Mouse (Mus musculus): ENCODE results near the gene Cltb. TPM values are rescaled to one million over a fixed set of nuclear protein-coding genes. Genes with fewer than 3 reads are reported as not detected.
"Not testable (repeated sequence)": the region's sequence is repeated elsewhere in the genome, so short reads cannot be mapped to it uniquely, and the experiment has no call there.

The Cltb gene
- total RNA-seq (2021), result 100 to 1,000 TPM in 1 of 2 experiments, 10 to 100 TPM in 1; 97.1 to 104 TPM

DNA sequence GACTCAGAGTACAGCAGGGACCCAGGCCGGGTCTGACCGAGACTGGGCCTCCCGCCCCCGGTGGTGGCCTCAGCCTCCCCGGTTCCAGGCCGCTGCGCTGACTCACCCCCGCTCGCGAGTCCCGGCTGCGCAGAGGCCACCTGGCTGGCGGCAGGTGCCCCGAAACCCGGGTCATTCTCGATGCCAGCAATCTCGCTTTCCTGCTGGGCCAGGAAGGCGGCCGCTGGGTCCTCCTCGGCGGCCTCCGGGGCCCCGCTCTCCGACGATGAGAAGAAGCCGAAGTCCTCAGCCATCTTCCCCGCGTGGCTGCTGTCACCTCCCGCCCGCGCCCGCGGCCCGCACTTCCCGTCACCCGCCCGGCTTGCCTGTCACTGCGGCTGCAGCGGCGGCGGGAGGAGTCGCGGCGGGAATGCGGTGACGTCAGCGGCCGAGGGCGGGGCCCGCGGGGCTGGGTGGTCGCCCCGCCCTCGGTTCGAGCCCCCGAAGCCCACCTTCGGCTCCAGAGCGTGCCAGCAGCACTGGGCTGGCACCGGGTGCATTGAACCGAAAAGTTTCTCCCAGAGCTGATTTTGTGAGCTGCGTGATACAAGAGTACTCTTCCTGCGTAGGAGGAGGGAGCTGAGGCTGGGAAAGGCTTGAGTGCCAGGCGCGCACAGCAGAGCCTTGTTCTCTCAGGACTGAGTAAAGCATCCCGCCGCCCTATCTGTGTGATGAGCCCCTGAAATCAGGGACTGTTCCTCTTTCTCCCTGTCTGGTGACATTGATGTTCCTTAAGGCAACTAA, at the start of gene Cltb:
Gene Cltb, minus strand, starts transcription at position 373 of the 783 bp plus-strand sequence.
- intact Hi-C loops (cut with DNase I), result loop anchor here (2.0 kb wide), 2 partner anchors 20 to 36 kb away; partner anchors contain the start of genes Arl10, Higd2a and Nop16
- DNase-seq, result peak; percentile 94

DNA sequence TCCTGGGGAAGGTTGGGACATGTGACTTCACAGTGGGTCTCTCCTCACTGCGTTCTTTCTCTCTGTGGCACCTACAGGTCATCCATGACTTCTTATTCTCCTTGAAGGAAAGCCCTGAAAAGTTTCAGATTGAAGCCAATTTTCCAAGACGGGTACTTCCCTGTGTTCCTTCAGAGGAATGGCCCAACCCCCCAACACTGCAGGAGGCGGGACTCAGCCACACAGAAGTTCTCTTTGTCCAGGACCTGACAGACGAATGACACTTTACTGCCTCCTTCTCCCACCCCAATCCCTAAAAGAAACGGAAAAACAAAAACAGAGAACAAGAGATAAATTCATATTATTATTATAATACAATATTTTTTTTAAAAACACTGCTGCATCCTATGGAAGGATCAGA, 49.7 kb upstream of the Cltb start:
- intact Hi-C loops (cut with DNase I), result no loop called here
- no peak for DNase-seq

DNA sequence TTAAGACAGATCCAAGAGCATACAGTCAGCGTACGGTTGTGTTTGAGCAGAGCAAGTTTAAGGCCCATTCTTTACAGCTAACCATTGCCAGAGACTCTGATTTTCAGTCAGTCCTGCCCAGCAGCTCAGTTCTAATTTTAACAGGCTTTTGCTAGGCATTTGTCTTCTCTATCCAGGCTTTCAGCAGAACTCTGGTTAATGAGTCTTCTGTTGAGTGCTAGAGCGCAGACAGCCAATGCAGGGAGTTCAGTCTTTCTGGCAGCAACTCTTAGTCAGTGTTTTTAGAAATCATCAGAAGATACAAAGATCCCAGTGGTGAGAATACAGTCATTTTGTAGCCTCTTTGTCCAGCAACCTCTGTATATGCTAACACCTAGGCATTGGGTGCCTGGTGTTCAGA, 39.3 kb upstream of the Cltb start:
- intact Hi-C loops (cut with DNase I), result no loop called here
- no peak for DNase-seq

DNA sequence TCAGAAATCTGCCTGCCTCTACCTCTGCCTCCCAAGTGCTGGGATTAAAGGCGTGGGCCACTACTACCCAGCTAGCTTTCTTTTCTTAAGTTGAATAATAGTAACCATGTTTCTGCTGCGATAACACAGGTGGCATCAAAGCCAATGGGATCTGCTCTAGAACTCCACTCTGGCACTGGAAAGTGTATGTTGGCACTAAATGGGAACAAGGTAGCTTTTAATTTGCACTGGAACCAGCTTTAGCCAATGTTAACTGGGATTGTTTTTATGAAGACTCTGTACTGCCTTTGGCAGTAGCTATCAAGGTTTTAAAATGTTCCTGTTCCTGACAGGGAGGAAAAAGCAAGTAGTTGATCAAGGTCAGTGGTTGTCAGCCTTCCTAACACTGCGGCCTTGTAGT, 23.9 kb upstream of the Cltb start:
- DNase-seq, result no peak
- intact Hi-C loops (cut with DNase I), result no loop called here

DNA sequence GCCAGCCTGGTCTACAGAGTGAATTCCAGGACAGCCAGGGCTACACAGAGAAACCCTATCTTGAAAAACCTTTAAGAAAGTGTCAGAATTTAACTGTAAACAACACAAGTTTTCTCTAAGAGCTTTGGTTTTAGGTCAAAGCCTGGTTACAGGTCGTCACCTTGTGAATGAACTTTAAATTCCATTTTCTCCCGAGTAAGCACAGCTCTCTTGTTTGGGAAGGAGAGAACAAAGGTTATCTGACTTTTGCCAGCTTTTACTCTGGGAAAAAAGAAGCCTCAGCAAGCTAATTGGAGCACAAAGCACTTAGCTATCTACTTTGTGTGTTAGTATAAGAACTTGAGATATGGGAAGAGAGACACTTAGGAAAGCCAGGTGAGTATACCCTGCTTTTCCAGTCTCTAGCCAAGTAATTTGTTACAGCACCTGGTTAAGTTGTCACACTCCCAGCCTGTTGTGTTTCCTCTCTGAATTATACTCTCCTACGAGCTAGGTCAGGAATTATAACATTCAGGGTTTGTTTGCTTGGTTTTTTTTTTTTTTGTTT, 21.7 kb upstream of the Cltb start:
- intact Hi-C loops (cut with DNase I), result no loop called here
- DNase-seq, result no peak

DNA sequence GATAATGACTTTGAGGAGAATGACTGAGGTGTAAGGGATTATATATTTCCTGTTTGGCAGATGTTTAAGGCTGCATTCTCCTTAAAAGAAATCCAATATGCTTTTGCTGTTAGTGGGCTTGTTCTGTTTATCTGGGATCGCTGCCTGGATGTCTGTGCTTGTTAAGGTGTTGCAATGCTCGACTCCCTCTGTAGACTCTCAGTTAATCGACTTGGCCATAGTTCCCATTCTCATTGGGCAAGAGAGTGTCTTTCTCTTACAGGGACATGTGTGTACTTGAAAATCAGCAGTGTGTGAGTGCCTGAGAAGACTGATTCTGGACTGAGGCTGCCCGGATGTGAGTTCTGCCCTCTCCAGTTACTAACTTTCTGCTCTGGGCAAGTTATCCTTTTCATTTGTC, 18.0 kb upstream of the Cltb start:
- DNase-seq, result no peak
- intact Hi-C loops (cut with DNase I), result no loop called here

DNA sequence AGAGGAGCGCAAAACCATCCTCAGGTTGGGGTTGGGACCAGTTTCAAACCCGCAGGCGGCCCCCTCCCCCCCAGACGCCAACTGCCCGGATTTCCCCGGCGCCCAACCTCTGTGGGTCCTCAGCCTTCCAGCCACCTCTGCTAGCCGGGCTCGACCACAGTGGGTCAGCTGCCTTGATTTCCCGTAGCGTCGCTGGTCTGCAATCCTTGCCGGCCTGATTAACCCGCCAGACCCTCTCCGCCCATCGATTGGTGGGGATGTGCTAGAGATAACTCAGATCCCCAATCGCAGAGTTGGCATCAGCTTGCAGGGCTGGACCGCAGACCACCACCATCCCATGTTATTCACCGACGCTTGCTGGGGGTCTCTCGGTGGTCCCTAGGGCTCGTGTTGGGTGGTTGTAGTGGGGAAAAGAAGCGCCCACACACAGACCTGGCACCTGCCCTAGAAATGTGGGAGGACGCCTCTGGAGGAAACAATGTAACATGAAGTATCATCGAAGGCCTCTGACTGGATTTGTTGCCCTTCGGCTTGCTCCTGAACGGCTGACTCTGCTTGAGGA, 10.9 kb upstream of the Cltb start:
- DNase-seq, result no peak
- intact Hi-C loops (cut with DNase I), result loop anchor here (1.0 to 5.0 kb wide), 7 partner anchors 32 to 375 kb away; partner anchors contain the start of genes 4833439L19Rik, Arl10, Higd2a and Nop16

DNA sequence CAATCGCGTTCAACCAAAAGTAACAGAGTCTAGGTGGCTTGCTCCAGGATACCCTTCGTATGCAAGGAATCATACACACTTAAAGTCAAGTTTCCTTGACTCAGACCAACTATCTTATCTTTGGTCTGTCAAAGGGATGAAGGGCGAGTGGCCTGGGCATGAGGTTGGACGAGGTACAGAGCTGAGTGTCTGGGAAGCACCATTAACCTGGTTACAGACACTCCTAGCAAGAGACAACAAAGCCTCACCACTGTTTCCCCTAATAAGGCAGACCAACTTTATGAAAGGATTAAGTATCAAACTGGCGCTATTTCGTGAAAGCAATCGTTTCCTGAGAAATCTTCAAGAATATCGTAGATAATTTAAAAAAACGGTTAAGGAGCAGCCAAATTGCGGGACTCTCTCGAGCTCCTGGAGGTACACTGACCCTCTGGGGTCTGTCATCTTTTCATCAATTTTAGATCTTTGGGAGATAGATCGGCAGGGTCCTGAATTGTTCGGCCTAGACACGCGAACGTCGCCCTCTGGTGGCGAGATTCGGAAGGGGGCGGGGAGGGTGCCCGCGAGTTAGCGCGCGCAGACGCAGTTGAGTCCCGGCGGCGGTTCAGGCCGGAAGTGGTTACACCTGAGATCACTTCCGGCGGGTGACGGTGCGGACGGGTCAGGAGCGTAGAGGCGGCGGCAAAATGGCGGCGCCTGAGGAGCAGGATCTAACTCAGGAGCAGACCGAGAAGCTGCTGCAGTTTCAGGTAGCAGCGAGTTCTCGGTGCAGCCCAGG, 10.2 kb upstream of the Cltb start, which contains the start of gene Faf2:
Gene Faf2, plus strand, starts transcription at position 630 of the 778 bp plus-strand sequence.
- DNase-seq, result peak; percentile 99
- intact Hi-C loops (cut with DNase I), result loop anchor here (1.0 to 5.0 kb wide), 6 partner anchors 31 to 375 kb away; partner anchors contain the start of genes 4833439L19Rik, Arl10, Higd2a and Nop16

DNA sequence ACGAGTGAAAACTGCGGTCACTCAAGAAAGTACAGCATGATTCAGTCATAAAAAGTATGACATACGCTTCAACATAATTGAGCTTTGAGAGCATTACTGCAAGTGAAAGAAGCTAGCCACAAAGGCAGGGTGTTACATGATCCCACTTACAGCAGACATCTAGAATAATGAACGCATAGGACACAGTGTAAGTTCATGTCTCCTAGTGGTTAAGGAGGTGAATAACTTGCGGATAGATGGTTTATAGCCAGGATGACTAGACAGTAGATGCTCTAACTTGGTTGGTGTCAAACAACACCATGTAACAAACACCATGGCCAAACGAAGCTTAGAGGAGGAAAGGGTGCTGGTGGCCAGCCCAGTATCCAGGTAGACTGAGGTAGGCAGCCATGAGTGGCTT, 5.9 kb upstream of the Cltb start:
- intact Hi-C loops (cut with DNase I), result no loop called here

DNA sequence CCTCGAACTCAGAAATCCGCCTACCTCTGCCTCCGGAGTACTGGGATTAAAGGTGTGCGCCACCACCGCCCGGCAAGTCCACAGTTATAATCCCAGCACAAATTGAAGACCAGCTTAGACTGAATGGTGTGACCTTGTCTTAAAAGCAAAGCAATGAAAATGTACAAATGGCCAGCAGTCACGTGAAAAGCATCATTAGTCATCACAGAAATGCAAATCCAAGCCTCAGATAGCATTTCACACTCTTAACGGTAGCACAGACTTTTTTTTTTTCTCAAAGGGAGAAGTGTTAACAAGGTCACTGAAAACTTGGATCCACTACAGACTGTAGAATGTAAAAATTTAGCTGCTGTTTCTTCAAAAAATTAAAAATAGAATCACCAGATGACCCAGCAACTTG, 5.2 kb upstream of the Cltb start:
- DNase-seq, result no peak
- intact Hi-C loops (cut with DNase I), result no loop called here

More for the DNA sequence above, 5.9 kb upstream of the Cltb start:
- no peak for DNase-seq

DNA sequence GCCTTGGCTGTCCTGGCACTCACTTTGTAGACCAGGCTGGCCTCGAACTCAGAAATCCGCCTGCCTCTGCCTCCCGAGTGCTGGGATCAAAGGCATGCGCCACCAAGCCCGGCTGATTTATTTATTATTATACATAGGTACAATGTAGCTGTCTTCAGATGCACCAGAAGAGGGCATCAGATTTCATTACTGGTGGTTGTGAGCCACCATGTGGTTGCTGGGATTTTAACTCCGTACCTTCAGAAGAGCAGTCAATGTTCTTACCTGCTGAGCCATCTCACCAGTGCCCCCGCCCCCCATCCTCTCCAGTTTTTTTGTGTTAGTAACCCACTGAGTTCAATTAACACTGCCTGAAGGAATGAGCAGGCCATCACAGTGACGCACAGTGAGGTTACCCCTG, 2.0 kb upstream of the Cltb start:
- intact Hi-C loops (cut with DNase I); DNase-seq: not testable (repeated sequence)

DNA sequence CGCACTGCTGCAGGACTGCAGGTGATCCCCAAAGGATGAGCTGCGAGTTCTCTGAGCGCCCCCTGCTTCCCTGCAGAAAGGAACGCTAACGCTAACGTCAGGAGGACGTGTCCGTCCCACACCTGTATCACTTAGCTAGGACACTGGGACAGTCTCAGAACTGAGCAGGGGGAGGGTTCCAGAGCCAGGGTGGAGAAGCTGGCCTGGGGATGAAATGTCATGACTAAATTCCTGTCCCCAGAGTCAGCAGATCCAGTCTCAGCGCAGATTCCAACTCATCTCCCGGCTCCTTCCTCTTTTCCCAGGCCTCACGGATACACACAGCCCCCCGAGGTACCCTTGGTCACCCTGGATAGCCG, 552 bp downstream of the Cltb start:
- DNase-seq, result no peak
- intact Hi-C loops (cut with DNase I), result loop anchor here (2.0 kb wide), 2 partner anchors 20 to 36 kb away; partner anchors contain the start of genes Arl10, Higd2a and Nop16

DNA sequence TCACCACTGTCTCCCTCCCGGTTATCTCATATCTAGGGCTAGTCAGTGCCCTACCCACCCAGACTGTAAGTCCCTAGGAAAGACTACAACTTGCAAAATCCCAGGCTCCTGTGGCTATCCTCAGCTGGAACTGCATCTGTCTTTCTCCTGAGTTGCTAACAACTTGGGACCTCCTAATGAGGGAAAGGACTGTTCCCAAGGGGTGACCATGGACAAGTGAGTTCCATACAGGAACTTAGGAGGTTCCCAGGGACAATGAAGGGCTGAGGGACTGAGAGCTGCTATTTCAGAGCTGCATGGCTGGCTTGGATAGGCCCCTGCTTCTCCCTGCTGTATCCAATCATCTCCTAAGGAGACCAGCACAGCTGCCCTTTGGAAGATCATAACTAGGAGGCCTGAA, 1.8 kb downstream of the Cltb start:
- DNase-seq, result no peak
- intact Hi-C loops (cut with DNase I), result no loop called here

DNA sequence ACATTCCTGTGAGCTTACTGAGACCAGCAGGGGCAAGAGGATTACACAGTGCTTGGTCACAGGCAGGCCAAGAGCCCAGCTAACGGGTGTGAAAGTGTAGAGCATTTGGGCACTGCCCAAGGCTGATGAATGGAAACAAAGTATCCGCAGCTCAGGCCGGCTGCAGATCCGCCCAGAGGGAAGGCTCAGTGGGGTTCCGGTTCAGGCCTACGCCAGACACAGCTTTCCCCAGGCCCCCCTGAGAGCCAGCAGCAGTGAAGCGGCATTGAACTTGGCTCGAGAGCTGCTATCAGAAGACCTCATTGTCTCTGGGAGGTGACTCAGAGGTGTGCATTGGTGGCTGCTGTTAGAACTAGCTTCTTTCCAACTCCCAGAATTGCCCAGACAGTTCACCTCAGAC, 2.5 kb downstream of the Cltb start:
- intact Hi-C loops (cut with DNase I), result no loop called here
- DNase-seq, result peak; percentile 32 to 36

DNA sequence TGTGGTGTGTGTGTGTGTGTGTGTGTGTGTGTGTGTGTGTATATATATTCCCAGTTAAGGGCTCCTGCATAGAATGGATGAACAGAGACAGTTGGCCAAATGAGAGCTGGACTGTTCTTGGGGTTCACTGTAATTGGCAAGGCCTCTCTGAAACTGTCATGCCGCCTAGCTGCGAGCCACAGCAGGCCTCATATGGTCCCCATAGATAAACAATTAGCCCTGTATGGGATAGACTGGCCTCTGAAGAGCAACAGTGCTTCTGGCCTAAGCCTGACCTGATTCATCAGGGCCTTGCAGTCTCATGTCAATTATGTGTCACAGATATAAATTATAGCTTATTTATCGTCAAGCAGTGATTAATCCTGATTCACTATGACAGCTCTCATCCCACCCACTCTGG, 3.1 kb downstream of the Cltb start:
- intact Hi-C loops (cut with DNase I), result no loop called here
- DNase-seq, result no peak

DNA sequence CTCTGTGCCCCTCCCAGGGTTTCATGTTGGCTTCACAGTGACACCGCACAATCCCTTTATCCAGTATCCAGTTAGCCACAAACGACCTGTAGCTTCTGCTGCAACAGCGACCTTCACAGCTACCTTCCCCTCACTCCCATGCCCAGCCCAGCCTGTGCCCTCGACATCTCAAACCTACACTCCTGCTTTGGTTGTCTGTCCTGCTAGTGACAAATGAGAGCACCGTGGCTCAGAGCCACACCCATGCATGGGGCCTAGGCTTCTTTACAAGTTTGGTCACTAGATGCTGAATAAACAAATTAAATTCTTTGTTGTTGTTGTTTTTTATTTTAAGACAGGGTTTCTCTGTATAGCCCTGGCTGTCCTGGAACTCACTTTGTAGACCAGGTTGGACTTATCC, 3.9 kb downstream of the Cltb start:
- intact Hi-C loops (cut with DNase I), result no loop called here
- DNase-seq, result no peak

DNA sequence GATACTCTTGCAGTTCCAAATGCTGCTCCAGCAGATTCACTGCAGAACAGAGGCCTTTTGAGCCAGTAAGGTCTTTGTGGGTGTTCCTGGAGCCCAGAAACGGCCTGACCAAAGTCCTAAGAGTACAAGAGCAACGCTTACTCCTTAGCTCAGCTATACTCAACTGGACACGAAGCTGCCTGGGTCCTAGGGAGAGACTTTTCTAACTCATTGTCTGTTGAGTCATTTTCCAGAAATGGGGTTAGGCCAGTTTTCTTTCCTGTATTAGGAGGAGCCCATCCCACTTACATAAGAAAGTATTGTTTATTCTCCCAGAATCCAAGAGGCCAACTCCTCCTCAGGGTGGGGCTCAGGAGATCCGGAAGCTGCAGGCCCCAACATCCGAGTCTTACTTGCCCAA, 5.7 kb downstream of the Cltb start:
- intact Hi-C loops (cut with DNase I), result no loop called here
- DNase-seq, result no peak

DNA sequence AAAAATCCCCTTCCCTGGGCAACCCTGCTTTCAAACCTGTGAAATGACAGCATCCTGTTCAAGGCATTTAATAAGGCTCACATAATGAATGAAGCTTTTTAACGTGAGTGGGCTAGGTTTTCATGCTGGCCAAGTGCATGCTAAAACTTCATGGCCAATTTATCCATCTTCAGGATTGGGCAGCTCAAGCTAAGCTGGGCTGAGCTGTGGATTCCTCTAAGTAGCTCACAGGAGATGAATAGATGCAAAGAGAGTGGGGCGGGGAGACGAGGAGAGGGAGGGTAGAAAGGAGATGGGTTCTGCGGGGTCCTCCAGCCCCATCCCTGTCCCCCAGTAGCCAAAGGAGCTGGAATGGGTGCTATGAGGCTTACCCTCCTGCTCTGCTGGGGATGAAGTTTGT, 6.9 kb downstream of the Cltb start:
- intact Hi-C loops (cut with DNase I), result no loop called here
- DNase-seq, result no peak

DNA sequence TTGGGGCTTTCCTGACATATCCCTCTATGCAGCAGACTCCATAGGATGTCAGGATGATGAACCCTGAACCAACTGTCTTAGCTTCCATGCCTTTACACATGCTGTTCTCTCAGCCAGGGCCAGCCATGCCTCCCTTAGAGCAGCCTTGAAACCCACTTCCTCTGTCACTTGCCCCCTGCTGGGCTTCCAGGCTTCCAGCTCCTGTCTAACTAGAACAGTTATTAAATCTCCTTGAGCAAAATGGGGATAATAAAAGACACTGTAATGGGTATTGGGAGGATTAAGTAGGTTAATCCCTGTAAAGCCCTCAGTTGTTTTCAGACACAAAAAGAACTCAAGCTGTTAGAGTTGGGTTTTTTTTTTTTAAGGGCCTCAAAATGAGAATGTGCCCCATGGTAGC, 7.6 kb downstream of the Cltb start:
- intact Hi-C loops (cut with DNase I), result no loop called here
- no peak for DNase-seq

DNA sequence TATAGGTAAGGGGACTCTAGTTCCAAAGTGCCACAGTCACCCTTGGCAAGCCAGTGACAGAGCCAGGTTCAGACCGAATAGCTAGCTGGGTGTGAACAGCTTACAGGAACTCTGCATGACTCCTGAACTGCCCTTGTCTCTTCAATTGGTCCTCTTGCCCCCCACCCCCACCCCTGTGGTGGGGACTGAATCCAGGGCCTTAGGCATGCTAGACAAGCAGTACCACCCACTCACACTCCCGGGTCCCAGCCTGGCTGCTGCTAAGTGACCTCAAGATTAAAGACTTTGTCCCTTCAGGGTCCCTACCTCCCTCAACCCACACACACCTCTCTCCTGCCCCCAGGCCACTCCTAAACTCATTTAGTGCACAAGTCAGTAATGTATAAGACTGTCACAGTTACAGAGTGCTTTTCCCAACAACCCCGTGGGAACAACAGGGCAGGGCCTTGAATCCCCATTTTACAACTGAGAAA, 8.5 kb downstream of the Cltb start:
- DNase-seq, result no peak
- intact Hi-C loops (cut with DNase I), result no loop called here

DNA sequence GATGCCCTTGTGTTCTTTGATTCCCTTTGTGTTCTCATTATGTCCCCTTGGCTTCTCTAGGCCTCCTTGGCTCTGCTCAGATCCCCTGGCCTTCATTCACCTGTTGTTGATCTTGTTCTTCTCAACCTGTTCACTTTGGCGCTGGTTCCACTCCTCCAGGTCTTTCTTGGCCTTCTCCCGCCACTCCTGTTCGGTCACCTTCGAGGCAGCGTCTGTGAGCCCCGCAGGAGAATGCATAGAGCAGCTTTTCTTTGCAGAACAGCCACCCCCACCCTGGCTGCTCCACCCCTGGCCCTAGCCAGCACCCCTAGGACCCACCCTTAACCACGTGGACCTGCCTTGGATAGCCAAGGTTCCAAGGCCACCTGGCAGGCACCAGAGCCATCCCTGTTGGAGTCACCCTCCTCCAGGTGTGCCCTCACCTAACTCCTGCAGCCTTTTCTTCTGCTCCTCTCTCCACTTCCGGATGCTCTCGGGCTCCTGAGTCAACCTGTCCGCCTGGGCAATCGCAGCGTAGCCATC, 12.5 kb downstream of the Cltb start:
- no peak for DNase-seq
- intact Hi-C loops (cut with DNase I), result no loop called here

All from heart, postnatal 36 days (tissue).